Mouse (Mus musculus): ENCODE results near the gene Fli1. TPM values are rescaled to one million over a fixed set of nuclear protein-coding genes. Genes with fewer than 3 reads are reported as not detected.
A peak's percentile ranks its signal among the peaks of the same experiment; 100 is the strongest.

Gene Fli1
- polyA plus RNA-seq, 1 experiment from 2014 or later, result 24.4 TPM

GRCm38 (mm10) chr9:32469123-32469751, 73.4 kb downstream of the Fli1 start:
- WGBS, result 71% methylated on average over 8 of the region's 8 CpGs
- H3K4me2 ChIP-seq (replicated peaks), result no peak overlapping the region
- no peaks in the 10 kb centered on the region for H3K36me3 ChIP-seq
- H3K27ac ChIP-seq, result no peak overlapping the region
- no peak overlapping the region for H3K4me3 ChIP-seq
- H3K27me3 ChIP-seq, result no peaks in the 10 kb centered on the region
- no peak overlapping the region for H3K9ac ChIP-seq
- H3K4me1 ChIP-seq, result 0 out of 2 replicates have a peak, but pooled peaks cover 3% of the 10 kb centered on the region
- H3K9me3 ChIP-seq (replicated peaks), result no peaks in the 10 kb centered on the region
- ATAC-seq (ENCODE audit: low FRiP score), result no peak

GRCm38 (mm10) chr9:32468313-32468712, 74.3 kb downstream of the Fli1 start:
- H3K27ac ChIP-seq, result no peak overlapping the region
- H3K9ac ChIP-seq, result no peak overlapping the region
- no peaks in the 10 kb centered on the region for H3K36me3 ChIP-seq
- H3K27me3 ChIP-seq, result no peaks in the 10 kb centered on the region
- H3K9me3 ChIP-seq (replicated peaks), result no peaks in the 10 kb centered on the region
- ATAC-seq (ENCODE audit: low FRiP score), result no peak
- H3K4me3 ChIP-seq, result no peak overlapping the region
- WGBS, result 71% methylated on average over 1 of the region's 1 CpGs
- no peak overlapping the region for H3K4me2 ChIP-seq (replicated peaks)
- H3K4me1 ChIP-seq, result 0 out of 2 replicates have a peak, but pooled peaks cover 3% of the 10 kb centered on the region

DNA sequence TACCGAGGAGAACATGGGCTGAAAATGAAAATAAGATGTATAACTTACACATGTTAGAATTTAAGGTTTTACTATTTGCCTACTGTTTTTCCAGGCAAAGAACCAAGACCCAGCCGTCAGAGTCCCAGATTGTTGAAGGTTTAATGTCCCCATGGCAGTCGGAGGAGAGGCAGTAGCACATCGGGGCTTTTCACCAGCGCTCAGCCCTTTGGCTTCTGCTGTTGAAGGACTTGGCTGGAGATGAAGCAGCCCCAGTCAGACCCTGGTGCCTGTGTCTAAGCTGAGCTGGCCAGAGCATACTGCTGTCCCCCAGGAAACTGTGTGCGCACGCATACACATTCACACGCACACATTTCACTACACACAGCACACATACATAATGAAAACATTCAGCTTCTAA, 75.2 kb downstream of the Fli1 start:
- Histone ChIP-seq H3K9ac (no peak overlapping the region), H3K4me3 (no peak overlapping the region), H3K4me1 (0 out of 2 replicates have a peak, but pooled peaks cover 3% of the 10 kb centered on the region), H3K27me3 (no peaks in the 10 kb centered on the region), H3K36me3 (no peaks in the 10 kb centered on the region), H3K27ac (no peak overlapping the region), H3K4me2 (replicated peaks) (no peak overlapping the region), H3K9me3 (replicated peaks) (no peaks in the 10 kb centered on the region)
- WGBS, result 86% methylated on average over 8 of the region's 8 CpGs
- ATAC-seq (ENCODE audit: low FRiP score), result no peak

DNA sequence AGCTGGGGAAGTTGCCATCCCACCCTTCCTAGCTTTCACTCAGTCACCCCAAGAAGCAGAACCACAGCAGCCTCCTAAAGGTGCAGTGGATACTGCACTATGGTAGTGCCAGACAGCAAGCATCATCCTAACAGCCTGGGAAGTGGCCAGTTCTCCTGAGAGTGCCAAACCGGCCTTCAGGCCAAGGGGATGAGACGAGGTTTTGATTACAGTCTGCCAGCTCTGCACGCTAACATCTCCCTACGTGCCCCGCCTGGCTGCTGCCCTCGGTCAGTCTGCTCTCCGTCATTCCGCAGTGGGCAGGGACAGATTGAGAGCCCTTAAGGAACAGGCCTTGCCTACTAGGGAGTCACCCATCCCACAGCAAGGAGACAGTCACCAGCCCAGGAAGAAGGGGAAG, 75.8 kb downstream of the Fli1 start:
- Histone ChIP-seq H3K4me1 (0 out of 2 replicates have a peak, but pooled peaks cover 3% of the 10 kb centered on the region), H3K9ac (no peak overlapping the region), H3K4me3 (no peak overlapping the region), H3K36me3 (no peaks in the 10 kb centered on the region), H3K4me2 (replicated peaks) (no peak overlapping the region), H3K27me3 (no peaks in the 10 kb centered on the region), H3K27ac (no peak overlapping the region), H3K9me3 (replicated peaks) (no peaks in the 10 kb centered on the region)
- 80% methylated on average over 8 of the region's 8 CpGs for whole genome bisulfite sequencing
- ATAC-seq (ENCODE audit: low FRiP score), result no peak

DNA sequence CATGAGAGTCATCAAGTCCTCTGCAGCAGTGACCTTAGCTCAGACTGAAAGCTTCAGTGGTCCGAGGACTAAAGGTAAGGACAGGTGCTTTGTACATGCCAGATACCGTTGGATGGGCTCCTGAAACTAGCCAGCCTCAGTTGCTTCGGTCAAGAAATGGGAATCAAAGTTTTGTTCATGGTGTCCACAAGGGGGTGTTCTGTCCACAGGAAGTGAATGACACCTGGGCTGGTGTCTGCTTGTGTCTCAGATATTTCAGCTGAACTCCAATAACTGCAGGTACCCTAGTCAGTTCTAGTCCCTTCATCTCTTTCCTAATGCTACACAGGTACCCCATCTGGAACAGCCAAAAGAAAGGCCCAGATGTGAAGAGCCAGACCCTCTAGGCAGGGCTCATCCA, 86.0 kb downstream of the Fli1 start:
- H3K27me3 ChIP-seq, result no peaks in the 10 kb centered on the region
- H3K9me3 ChIP-seq (replicated peaks), result no peaks in the 10 kb centered on the region
- no peak overlapping the region for H3K4me3 ChIP-seq
- no peaks in the 10 kb centered on the region for H3K36me3 ChIP-seq
- ATAC-seq (ENCODE audit: low FRiP score), result no peak
- no peak overlapping the region for H3K4me2 ChIP-seq (replicated peaks)
- H3K27ac ChIP-seq, result no peak overlapping the region
- WGBS, result 88% methylated on average over 3 of the region's 3 CpGs
- H3K4me1 ChIP-seq, result peaks cover 9% of the 10 kb centered on the region; the same call in 1 of the 2 replicates
- no peak overlapping the region for H3K9ac ChIP-seq

DNA sequence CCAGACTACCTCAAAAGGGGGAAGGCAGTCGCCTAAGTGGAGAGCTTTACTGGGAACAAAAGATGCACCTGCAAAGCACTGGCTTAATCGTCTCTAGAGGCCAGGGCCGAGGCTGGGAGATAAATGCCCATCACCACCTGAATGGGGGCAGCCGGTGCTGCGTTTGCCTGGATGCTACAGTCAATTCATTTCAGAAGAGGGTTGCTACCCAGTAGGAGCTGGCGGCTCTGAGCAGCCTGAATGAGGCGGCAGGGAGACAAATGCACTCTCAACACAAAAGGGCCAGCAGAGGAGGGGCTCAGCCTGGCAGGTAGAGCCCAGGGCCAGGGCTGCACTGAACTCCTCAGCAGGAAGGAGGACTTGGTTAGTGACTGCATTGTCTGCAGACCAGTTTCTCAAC, 92.5 kb downstream of the Fli1 start:
- peaks cover 7% of the 10 kb centered on the region; the same call in 1 of the 2 replicates for H3K4me1 ChIP-seq
- no peak overlapping the region for H3K27ac ChIP-seq
- H3K27me3 ChIP-seq, result no peaks in the 10 kb centered on the region
- WGBS, result 15% methylated on average over 7 of the region's 7 CpGs
- H3K4me2 ChIP-seq (replicated peaks), result no peak overlapping the region
- ATAC-seq (ENCODE audit: low FRiP score), result no peak
- no peak overlapping the region for H3K4me3 ChIP-seq
- no peaks in the 10 kb centered on the region for H3K36me3 ChIP-seq
- 0 out of 2 replicates have a peak overlapping the region, but pooled peaks have one; percentile 18 for H3K9ac ChIP-seq
- no peaks in the 10 kb centered on the region for H3K9me3 ChIP-seq (replicated peaks)

- H3K4me1 ChIP-seq, result peaks cover 7% of the 10 kb centered on the region
- ATAC-seq (ENCODE audit: low FRiP score), result no peak
- H3K9me3 ChIP-seq (replicated peaks), result no peaks in the 10 kb centered on the region
- H3K36me3 ChIP-seq, result no peaks in the 10 kb centered on the region
- no peaks in the 10 kb centered on the region for H3K27me3 ChIP-seq
- 86% methylated on average over 5 of the region's 5 CpGs for WGBS
- no peak overlapping the region for H3K4me3 ChIP-seq
- no peak overlapping the region for H3K4me2 ChIP-seq (replicated peaks)
- no peak overlapping the region for H3K27ac ChIP-seq
- H3K9ac ChIP-seq, result no peak overlapping the region
These were observed 93.9 kb downstream of the Fli1 start for GRCm38 (mm10) chr9:32448766-32449165.

DNA sequence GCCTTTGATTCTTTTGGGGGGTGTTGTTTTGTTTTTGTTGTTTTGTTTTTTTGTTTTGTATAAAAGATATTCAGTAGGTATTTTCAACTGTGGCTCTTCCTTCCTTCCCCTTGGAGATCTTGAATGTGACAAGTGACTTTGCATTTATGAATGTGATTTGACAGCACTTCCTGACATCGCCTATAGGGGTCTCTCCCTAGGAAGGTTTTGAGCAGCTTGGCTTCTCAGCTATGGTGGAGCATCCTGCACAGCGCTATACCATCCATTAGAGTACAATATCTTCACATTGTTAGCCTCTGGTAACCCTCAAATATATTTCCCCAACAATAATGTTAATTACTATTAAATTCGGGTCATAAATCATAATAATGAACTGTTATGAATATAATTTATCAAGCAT, 96.9 kb downstream of the Fli1 start:
- Histone ChIP-seq H3K4me2 (replicated peaks) (no peak overlapping the region), H3K36me3 (no peaks in the 10 kb centered on the region), H3K27me3 (no peaks in the 10 kb centered on the region), H3K9ac (no peak overlapping the region), H3K4me1 (peaks cover 4% of the 10 kb centered on the region; the same call in 1 of the 2 replicates), H3K27ac (no peak overlapping the region), H3K9me3 (replicated peaks) (no peaks in the 10 kb centered on the region), H3K4me3 (no peak overlapping the region)
- ATAC-seq (ENCODE audit: low FRiP score), result no peak
- WGBS, result 50% methylated on average over 3 of the region's 3 CpGs

DNA sequence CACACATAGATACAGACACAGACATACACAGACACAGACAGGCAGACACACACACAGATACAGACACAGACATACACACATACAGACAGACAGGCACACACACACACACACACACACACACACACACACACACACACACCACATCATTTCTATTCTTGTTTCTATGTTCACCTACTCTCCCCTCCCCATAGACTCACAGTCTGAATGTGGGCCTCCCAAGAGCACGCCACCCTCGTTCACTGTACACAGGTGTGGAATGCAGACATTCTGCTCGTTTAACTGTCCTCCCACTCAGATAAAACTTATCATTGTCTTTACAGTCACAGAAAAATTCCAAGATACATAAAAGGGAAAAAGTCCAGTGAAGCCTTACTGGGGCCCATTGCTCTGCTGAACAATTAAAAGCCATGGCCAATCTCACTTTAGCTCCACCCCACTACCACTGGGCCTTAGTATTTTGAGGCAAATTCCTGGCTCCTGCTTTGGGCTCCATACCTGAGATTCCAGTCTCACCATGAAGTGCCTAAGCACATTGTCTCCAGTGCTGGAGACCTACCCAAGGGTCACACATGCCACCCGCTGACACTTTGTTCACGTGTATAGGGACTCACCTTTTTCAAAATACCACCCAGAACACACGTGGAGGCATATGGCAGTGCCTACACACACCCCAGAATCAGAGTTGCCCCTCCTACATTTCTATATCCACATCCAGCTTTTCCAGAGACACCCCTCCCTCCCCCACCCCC, 98.0 kb downstream of the Fli1 start:
- H3K27ac ChIP-seq, result peak overlapping the region; percentile 66
- no peaks in the 10 kb centered on the region for H3K27me3 ChIP-seq
- no peak for ATAC-seq (ENCODE audit: low FRiP score)
- H3K36me3 ChIP-seq, result no peaks in the 10 kb centered on the region
- no peak overlapping the region for H3K4me3 ChIP-seq
- no peaks in the 10 kb centered on the region; the same call in 1 of the 2 replicates for H3K4me1 ChIP-seq
- H3K9ac ChIP-seq, result no peak overlapping the region
- 80% methylated on average over 6 of the region's 6 CpGs for WGBS
- no peak overlapping the region for H3K4me2 ChIP-seq (replicated peaks)
- H3K9me3 ChIP-seq (replicated peaks), result no peaks in the 10 kb centered on the region

DNA sequence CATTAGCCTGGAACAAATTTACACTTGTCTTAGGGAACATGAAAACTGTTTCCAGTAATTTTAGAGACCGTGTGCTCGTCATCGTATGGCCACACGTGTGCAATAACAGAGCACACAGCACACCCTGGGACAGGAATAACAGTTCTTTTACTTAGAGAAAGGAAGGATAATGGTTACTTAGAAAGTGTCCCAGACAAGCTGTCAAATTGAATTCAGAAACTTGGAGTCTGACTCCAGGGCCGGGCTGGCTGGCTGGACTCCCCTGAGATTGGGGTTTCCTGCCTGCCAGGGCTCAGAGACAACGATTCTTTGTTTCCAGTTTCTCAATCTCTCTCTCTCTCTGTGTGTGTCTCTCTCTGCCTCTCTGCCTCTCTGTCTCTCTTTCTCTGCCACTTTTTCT, 98.8 kb downstream of the Fli1 start:
- Histone ChIP-seq H3K36me3 (no peaks in the 10 kb centered on the region), H3K9ac (no peak overlapping the region), H3K4me1 (no peaks in the 10 kb centered on the region; the same call in 1 of the 2 replicates), H3K27me3 (no peaks in the 10 kb centered on the region), H3K4me3 (no peak overlapping the region), H3K27ac (no peak overlapping the region; the same call in 1 of the 2 replicates), H3K4me2 (replicated peaks) (no peak overlapping the region), H3K9me3 (replicated peaks) (no peaks in the 10 kb centered on the region)
- 37% methylated on average over 6 of the region's 6 CpGs for WGBS
- no peak for ATAC-seq (ENCODE audit: low FRiP score)

- Histone ChIP-seq H3K4me3 (no peak overlapping the region), H3K4me1 (no peaks in the 10 kb centered on the region; the same call in 1 of the 2 replicates), H3K27me3 (no peaks in the 10 kb centered on the region), H3K36me3 (no peaks in the 10 kb centered on the region), H3K9me3 (replicated peaks) (no peaks in the 10 kb centered on the region), H3K4me2 (replicated peaks) (no peak overlapping the region), H3K9ac (no peak overlapping the region), H3K27ac (peak overlapping the region; percentile 69; the same call in 1 of the 2 replicates)
- 67% methylated on average over 3 of the region's 3 CpGs for WGBS
- no peak for ATAC-seq (ENCODE audit: low FRiP score)
These were observed 99.5 kb downstream of the Fli1 start for GRCm38 (mm10) chr9:32443115-32443514.

GRCm38 (mm10) chr9:32434241-32435213, 108.1 kb downstream of the Fli1 start:
- H3K27ac ChIP-seq, result peak overlapping the region; percentile 58; the same call in 1 of the 2 replicates
- H3K4me2 ChIP-seq (replicated peaks), result no peak overlapping the region
- WGBS, result 69% methylated on average over 19 of the region's 19 CpGs
- H3K4me1 ChIP-seq, result 0 out of 2 replicates have a peak, but pooled peaks cover 7% of the 10 kb centered on the region
- H3K27me3 ChIP-seq, result no peaks in the 10 kb centered on the region
- no peak overlapping the region for H3K9ac ChIP-seq
- no peaks in the 10 kb centered on the region for H3K36me3 ChIP-seq
- ATAC-seq (ENCODE audit: low FRiP score), result no peak
- H3K9me3 ChIP-seq (replicated peaks), result no peaks in the 10 kb centered on the region
- no peak overlapping the region for H3K4me3 ChIP-seq

Measured in hindbrain, embryonic 12.5 days (tissue).